Mouse (Mus musculus) liver, embryonic 15.5 days (tissue): ENCODE data around the gene Abhd14a. TPM values are rescaled to one million over a fixed set of nuclear protein-coding genes. Genes with fewer than 3 reads are reported as not detected.

Source experiments
- ATAC-seq: fragments of 200-750 bp; cut with Nextera tagmentation; 2 replicates; pipeline ENCODE4 v1.8.0; 2017; ENCODE audit warnings: moderate number of reproducible peaks, mild to moderate bottlenecking, moderate library complexity; ENCODE audit not compliant: insufficient read depth
- H3K27ac ChIP-seq: fragments of 300-500 bp; sonication (generic); replicated peaks from 2 replicates; pipeline ENCODE4 v1.5.1; 2015; ENCODE audit warnings: mild to moderate bottlenecking, inconsistent platforms
- H3K27me3 ChIP-seq: fragments of 300-500 bp; sonication (generic); 2 replicates; pipeline ENCODE4 v1.6.1; 2015; ENCODE audit warnings: mild to moderate bottlenecking, inconsistent platforms
- H3K36me3 ChIP-seq: fragments of 300-500 bp; sonication (generic); replicated peaks from 2 replicates; pipeline ENCODE4 v1.6.1; 2015; ENCODE audit warnings: moderate library complexity, mild to moderate bottlenecking, inconsistent platforms
- H3K4me1 ChIP-seq: fragments of 300-500 bp; sonication (generic); replicated peaks from 2 replicates; pipeline ENCODE4 v1.6.1; 2015; ENCODE audit warnings: inconsistent platforms
- H3K4me2 ChIP-seq: fragments of 300-500 bp; sonication (generic); 2 replicates; pipeline ENCODE4 v1.6.1; 2015; ENCODE audit warnings: moderate library complexity, mild to moderate bottlenecking, inconsistent platforms
- H3K4me3 ChIP-seq: fragments of 300-500 bp; sonication (generic); replicated peaks from 2 replicates; pipeline ENCODE4 v1.5.1; 2015; ENCODE audit warnings: mild to moderate bottlenecking, inconsistent platforms
- H3K9ac ChIP-seq: fragments of 300-500 bp; sonication (generic); 2 replicates; pipeline ENCODE4 v1.6.1; 2015; ENCODE audit warnings: moderate library complexity, mild to moderate bottlenecking, inconsistent platforms
- H3K9me3 ChIP-seq: fragments of 300-500 bp; sonication (generic); replicated peaks from 2 replicates; pipeline ENCODE4 v1.6.1; 2016; ENCODE audit warnings: inconsistent platforms
- WGBS: fragments of 180-500 bp; shearing (Covaris S2); methylation state at CpG from one replicate; pipeline ENCODE4 v1.1.7; 2015; ENCODE audit warnings: mixed read lengths; ENCODE audit not compliant: insufficient replicate concordance; 5-methylcytosine and 5-hydroxymethylcytosine counted together
- polyA plus RNA-seq: library from polyadenylated mRNA; unstranded; fragments of >200 nt; fragmentation: Nextera tagmentation; extraction: Ambion mirVana; gene quantifications from 2 replicates; pipeline ENCODE4 v1.2.1, GENCODE M21; 2015

Abhd14a gene
- polyA plus RNA-seq, 1 experiment from 2014 or later, result 20.2 TPM

DNA sequence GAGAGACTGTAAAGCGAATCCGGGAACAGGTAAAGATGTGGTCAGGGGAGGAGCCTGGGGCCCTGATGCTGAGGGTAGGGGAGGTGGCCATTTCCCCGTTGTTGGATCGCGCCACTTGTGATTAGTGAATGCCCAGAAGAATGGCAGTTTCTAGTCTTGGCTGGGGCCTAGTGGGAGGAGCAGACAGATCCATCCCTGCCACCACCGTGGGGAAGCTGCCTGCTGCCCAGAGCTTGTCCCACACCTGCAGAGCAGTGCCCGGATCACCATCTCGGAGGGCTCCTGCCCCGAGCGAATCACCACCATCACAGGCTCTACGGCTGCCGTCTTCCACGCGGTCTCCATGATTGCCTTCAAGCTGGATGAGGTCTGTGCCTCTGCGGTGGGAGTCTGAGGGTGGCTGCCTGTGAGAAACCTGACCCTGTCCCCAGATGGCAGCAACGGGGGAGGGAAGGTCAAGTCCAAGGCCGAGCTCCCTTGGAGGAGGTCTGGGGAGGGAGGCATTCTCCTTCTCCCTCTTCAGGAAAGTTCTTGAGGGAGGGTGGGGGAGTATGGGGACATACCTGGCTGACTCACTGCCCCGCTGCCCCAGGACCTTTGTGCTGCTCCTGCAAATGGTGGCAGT, 13.0 kb upstream of the Abhd14a start:
- no peak for ATAC-seq
- WGBS, result 71% methylated on average over 18 of the region's 18 CpGs

DNA sequence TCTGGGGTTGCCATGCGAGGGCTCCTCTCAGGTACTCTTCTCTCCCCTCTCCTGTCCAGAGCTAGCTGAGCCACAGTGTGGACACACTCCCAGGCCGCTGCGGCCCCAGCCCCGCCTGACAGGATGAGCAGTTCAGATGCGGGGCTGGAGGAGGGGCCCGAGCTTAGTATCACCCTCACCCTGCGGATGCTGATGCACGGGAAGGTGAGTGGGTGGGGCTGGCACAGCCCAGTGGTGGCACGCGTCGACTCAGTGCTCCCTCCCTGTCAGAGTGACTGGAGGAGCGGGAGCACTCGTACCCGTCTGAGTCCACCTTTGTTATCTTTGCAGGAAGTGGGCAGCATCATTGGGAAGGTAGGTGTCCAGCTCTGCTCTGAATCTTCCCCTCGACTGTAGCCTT, 12.5 kb upstream of the Abhd14a start:
- 67% methylated on average over 15 of the region's 15 CpGs for WGBS
- no peak for ATAC-seq
- H3K27me3 ChIP-seq, result peaks cover 29% of the 10 kb centered on the region
- H3K36me3 ChIP-seq, result no peaks in the 10 kb centered on the region
- no peak overlapping the region for H3K9ac ChIP-seq
- no peak overlapping the region for H3K27ac ChIP-seq
- peaks cover 12% of the 10 kb centered on the region for H3K4me1 ChIP-seq
- H3K9me3 ChIP-seq, result no peaks in the 10 kb centered on the region
- no peak overlapping the region for H3K4me2 ChIP-seq
- H3K4me3 ChIP-seq, result no peak overlapping the region

More for the DNA sequence above, 13.0 kb upstream of the Abhd14a start:
- Histone ChIP-seq H3K9me3 (no peaks in the 10 kb centered on the region), H3K4me2 (no peak overlapping the region), H3K4me1 (peaks cover 6% of the 10 kb centered on the region), H3K4me3 (no peak overlapping the region), H3K27ac (no peak overlapping the region), H3K9ac (no peak overlapping the region), H3K27me3 (peaks cover 29% of the 10 kb centered on the region), H3K36me3 (no peaks in the 10 kb centered on the region)

- no peak overlapping the region for H3K27ac ChIP-seq
- no peak overlapping the region for H3K9ac ChIP-seq
- no peaks in the 10 kb centered on the region for H3K36me3 ChIP-seq
- 76% methylated on average over 5 of the region's 5 CpGs for WGBS
- ATAC-seq, result no peak
- peaks cover 27% of the 10 kb centered on the region for H3K4me1 ChIP-seq
- no peak overlapping the region for H3K4me3 ChIP-seq
- H3K4me2 ChIP-seq, result no peak overlapping the region
- H3K27me3 ChIP-seq, result peaks cover 29% of the 10 kb centered on the region
- H3K9me3 ChIP-seq, result no peaks in the 10 kb centered on the region
These were observed 10.4 kb upstream of the Abhd14a start for GRCm38 (mm10) chr9:106457920-106458319.

- 75% methylated on average over 9 of the region's 9 CpGs for WGBS
- Histone ChIP-seq H3K27me3 (peaks cover 36% of the 10 kb centered on the region), H3K27ac (no peak overlapping the region), H3K9me3 (no peaks in the 10 kb centered on the region), H3K4me2 (no peak overlapping the region), H3K36me3 (no peaks in the 10 kb centered on the region), H3K4me1 (peaks cover 35% of the 10 kb centered on the region), H3K4me3 (no peak overlapping the region), H3K9ac (no peak overlapping the region)
- ATAC-seq, result no peak
These were observed 9.7 kb upstream of the Abhd14a start for GRCm38 (mm10) chr9:106457163-106457559.

GRCm38 (mm10) chr9:106456325-106457162, 9.1 kb upstream of the Abhd14a start:
- Histone ChIP-seq H3K27ac (no peak overlapping the region), H3K9me3 (no peaks in the 10 kb centered on the region), H3K9ac (no peak overlapping the region), H3K36me3 (no peaks in the 10 kb centered on the region; the same call in 1 of the 2 replicates), H3K4me2 (no peak overlapping the region), H3K27me3 (peaks cover 42% of the 10 kb centered on the region), H3K4me1 (peaks cover 41% of the 10 kb centered on the region), H3K4me3 (no peak overlapping the region)
- 58% methylated on average over 15 of the region's 15 CpGs for WGBS
- no peak for ATAC-seq

GRCm38 (mm10) chr9:106454888-106455681, 7.6 kb upstream of the Abhd14a start:
- no peak overlapping the region for H3K27ac ChIP-seq

GRCm38 (mm10) chr9:106454071-106454761, 6.7 kb upstream of the Abhd14a start:
- H3K4me1 ChIP-seq, result peaks cover 50% of the 10 kb centered on the region
- H3K27me3 ChIP-seq, result peaks cover 52% of the 10 kb centered on the region
- H3K4me2 ChIP-seq, result peak overlapping the region; percentile 88
- H3K27ac ChIP-seq, result 0 out of 2 replicates have a peak overlapping the region, but pooled peaks have one; percentile 12
- WGBS, result 8% methylated on average over 20 of the region's 20 CpGs
- H3K9ac ChIP-seq, result peak overlapping the region; percentile 52; the same call in 1 of the 2 replicates
- ATAC-seq, result no peak
- H3K36me3 ChIP-seq, result no peaks in the 10 kb centered on the region; the same call in 1 of the 2 replicates
- peak overlapping the region; percentile 62 for H3K4me3 ChIP-seq
- H3K9me3 ChIP-seq, result no peaks in the 10 kb centered on the region

More at GRCm38 (mm10) chr9:106454888-106455681, 7.6 kb upstream of the Abhd14a start:
- H3K27me3 ChIP-seq, result peaks cover 52% of the 10 kb centered on the region
- H3K9ac ChIP-seq, result no peak overlapping the region
- WGBS, result 16% methylated on average over 17 of the region's 17 CpGs
- peak overlapping the region; percentile 62 for H3K4me3 ChIP-seq
- H3K4me1 ChIP-seq, result peaks cover 46% of the 10 kb centered on the region
- H3K4me2 ChIP-seq, result peak overlapping the region; percentile 88
- no peaks in the 10 kb centered on the region; the same call in 1 of the 2 replicates for H3K36me3 ChIP-seq
- no peaks in the 10 kb centered on the region for H3K9me3 ChIP-seq
- ATAC-seq, result no peak

- Histone ChIP-seq H3K27ac (peak within 1 kb of the TSS; percentile 31; the same call in 1 of the 2 replicates), H3K4me3 (peak within 1 kb of the TSS; percentile 62), H3K9me3 (no peaks in the 10 kb centered on the region), H3K9ac (peak within 1 kb of the TSS; percentile 52; the same call in 1 of the 2 replicates), H3K4me1 (peaks cover 54% of the 10 kb centered on the region), H3K4me2 (peak within 1 kb of the TSS; percentile 88), H3K27me3 (peaks cover 52% of the 10 kb centered on the region), H3K36me3 (no peaks in the 10 kb centered on the region; the same call in 1 of the 2 replicates)
- ATAC-seq, result peak; percentile 63
- WGBS, result under 1% methylated on average over 60 of the region's 74 CpGs
These were observed 6.0 kb upstream of the Abhd14a start, which contains the start of gene Pcbp4 for GRCm38 (mm10) chr9:106453271-106454070. Gene Pcbp4 (plus strand): TSS chr9:106453291.

DNA sequence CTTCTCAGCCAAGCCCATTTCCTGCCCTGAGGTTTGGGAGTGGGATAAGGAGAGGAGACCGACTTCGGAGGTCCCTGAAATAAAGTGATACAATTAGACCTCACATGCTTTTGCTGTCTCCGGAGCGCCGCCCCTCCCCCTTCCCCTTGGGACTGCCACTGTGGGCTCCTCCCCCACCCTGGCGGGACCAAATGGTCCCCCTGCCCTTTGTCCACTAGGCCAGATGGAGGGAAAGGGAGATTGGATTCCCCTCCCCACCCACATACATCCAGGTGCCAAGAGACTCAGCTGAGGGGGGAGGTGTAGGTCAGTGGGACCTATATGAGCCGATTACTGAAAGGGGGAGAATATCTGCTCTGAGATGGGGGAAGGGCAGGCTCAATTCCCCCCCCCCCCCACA, 5.3 kb upstream of the Abhd14a start:
- Histone ChIP-seq H3K27ac (0 out of 2 replicates have a peak overlapping the region, but pooled peaks have one; percentile 31), H3K9me3 (no peaks in the 10 kb centered on the region), H3K27me3 (peaks cover 52% of the 10 kb centered on the region), H3K4me3 (peak overlapping the region; percentile 62), H3K36me3 (no peaks in the 10 kb centered on the region; the same call in 1 of the 2 replicates), H3K4me1 (peaks cover 60% of the 10 kb centered on the region), H3K4me2 (peak overlapping the region; percentile 88), H3K9ac (peak overlapping the region; percentile 29; the same call in 1 of the 2 replicates)
- 0 out of 2 replicates have a peak, but pooled peaks have one; percentile 4 for ATAC-seq
- 15% methylated on average over 7 of the region's 7 CpGs for WGBS
